Mouse (Mus musculus) frontal cortex, adult 2 months (tissue): ENCODE measurements around the gene Secisbp2. TPM values are rescaled to one million over a fixed set of nuclear protein-coding genes. Genes with fewer than 3 reads are reported as not detected.
A peak's percentile ranks its signal among the peaks of the same experiment; 100 is the strongest.
"Not testable (repeated sequence)": the region's sequence is repeated elsewhere in the genome, so short reads cannot be mapped to it uniquely, and the experiment has no call there.

Experiments
- DNase-seq, 2 experiments: peaks; one replicate each; pipeline ENCODE4 v3.0.0; 2022; ENCODE audit warnings: low spot score in 1 of 2; ENCODE audit errors: extremely low spot score in 1 of 2
- polyA plus RNA-seq: library from polyadenylated mRNA; depleted of rRNA; stranded (reverse); fragments of >200 nt; gene quantifications from 2 replicates; pipeline ENCODE4 v1.2.3, GENCODE M21; 2012

Gene Secisbp2
- polyA plus RNA-seq, 1 experiment: 24.2 TPM

DNA sequence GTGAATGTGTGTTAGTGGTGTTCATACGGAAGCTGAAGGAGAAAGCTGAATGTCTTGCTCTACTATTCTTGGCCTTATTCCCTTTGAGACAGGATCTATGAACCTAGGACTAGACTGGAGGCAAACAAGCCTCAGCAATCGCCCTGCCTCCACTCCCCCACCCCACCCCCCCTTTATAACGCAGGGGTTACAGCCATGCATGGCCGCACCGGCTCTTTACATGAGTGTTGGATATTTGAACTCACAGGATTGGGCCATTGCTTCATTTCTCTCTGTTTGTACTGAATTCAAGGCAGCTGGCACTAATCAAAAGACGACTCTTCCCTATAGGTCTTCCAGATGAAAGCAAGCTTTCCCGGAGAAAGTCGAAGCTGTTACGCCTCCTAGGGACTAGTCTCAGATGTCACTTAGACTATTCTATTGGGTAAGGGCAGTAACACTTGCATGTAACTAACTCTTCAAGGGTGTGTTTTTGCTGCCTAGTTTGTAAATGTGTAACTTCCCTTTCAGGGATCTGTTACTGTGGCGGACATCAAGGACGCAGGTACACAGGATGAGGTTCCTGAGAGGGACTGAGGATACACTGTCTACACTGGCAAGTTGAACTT lies 9.2 kb upstream of the Secisbp2 start:
- no peak for DNase-seq

DNA sequence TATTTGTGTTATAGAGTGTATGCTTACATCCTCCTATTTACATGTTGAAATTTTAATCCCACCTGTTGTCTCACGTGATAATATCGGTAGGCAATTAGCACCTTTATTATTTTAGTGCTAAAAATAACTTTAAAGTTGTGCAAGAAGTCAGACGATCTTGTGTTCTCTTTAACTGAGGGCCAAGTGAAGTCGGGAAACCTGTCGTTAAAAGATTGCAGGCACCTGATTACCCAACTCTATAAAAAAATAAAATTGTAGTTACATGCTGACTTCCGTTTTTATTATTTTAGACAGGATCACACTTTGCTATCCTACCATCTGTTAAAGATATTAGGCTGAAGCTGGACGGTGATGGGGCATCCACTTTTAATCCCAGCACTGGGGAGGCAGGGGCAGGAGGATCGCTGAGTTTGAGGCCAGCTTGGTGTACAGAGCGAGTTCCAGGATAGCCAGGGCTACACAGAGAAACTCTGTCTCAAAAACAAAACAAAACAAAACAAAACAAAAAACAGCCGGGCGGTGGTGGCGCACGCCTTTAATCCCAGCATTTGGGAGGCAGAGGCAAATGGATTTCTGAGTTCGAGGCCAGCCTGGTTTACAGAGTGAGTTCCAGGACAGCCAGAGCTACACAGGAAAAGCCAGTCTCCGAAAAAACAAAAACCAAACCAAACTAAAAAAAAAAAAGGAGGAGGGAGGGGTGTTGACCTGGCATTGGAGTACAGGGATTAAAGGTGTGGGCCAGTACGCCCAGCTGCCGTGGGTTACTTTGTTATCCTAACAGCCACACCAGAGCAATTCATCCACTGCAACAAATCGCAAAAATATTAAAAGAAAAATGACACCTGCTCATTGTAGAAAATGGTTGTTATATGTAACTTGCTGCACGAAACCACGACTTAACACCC lies 7.3 kb upstream of the Secisbp2 start:
- DNase-seq: no peak

DNA sequence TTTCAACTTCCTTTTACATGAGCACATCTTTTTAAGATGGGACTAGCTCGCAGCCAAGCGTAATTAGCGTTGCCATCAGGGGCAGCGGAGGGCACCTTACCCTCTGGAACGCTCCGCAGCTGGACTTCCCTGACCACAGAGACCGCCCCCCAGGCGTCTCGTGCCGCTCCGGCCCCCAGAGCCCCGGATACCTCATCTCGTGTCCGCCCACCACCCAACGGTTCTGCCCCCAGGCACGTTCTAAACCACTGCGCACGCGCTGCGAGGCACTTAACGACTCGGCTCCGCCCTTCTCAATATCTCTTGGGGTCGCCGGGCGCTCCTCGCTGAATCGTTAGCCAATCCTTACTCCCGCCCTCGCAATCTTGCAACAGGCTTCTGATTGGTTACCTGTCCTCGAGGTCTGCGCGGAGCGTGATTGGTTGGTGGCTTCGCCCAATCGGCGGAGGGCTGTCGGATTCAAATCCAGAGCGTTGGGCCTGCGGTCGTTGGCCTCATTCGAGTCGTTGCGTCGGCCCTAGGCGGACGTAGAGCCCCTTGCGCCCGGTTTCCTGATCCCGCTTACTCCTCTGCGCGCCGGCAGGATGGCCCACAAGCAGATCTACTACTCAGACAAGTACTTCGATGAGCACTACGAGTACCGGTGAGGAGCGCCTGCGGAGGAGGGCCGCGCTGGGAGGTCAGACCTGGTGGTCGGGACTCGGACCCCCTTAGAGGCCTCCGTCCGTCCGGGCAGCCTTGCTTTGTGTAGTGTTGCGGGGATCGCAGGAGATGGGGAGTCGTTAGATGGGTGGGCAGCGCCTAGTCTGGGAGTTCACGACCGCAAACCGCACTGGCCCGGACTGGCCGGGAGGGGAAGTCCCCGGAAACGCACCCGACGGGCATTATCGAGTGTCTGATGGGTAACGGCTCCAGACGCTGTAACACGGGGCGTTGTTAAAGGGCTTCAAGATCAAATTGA lies 6.4 kb upstream of the Secisbp2 start, which contains the start of gene Cks2:
Gene Cks2, plus strand, starts transcription at position 404 of the 961 bp plus-strand sequence.
- peak; percentile 98 to 99 for DNase-seq

DNA sequence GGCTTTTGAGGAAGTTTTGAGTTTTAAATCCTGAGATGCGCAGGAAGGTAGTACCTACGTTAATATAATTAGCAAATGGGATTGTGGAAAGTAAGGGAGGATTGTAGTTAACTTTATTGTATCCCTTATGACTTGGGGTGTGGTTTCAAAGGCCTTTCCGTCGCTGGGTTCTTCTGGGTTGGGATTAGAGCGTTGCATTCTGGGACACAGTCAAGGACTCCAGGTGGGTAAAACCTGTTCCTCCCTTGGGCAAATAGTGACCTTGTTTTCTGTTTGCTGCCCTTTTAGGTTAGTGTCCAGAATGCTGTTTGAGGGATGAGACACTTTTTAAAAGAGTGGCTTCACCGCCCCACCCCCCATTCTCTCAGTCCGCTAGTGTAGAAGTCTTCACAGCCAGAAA lies 5.6 kb upstream of the Secisbp2 start:
- no peak for DNase-seq

DNA sequence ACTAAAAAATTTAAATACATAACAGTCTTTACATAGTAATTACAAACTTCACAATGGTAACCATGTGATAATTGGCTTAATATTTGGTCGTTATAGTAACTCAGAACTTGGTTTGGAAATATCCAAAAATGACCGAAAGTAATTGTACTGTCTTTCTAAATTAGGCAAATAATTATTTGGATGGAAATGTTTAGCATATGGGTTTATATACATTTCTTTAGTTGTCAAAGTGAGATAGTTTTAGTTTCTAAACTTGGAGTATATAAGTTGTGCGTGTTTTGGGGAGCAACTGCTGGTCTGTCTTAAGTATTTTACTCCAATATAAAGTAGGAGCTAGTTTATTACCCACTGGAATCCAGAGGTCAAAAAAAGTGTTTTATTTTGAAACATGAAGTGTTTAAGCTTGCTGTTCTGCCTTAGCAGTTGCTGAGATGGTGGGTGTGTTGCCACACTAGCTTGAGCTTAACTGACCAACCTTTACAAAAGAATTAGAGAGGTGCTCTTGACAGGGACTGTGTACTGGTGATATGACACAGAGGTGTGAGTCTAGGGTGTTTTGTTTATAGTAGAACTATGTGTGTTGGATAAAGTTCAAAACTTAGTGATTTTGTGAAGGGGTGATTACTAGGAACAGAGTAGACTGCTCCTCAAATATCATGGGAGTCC lies 5.0 kb upstream of the Secisbp2 start:
- no peak for DNase-seq

DNA sequence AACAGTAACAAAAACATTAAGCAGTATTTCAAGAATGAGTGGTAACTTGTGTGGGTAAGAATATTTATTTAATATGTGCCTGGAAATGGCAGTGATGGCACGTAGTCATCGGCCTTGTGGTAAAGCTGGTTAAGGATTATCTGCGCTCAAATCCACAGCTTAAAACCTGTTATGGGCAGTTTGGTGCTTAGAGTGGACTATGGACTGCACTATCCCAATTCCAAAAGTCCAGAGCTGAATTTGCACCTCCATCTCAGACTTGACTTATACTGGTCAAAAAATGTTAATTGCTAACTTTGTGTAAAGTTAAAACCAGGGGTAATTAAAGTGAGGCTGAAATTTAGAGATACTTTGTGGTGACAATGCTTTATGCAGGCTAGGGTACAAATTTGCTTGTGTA lies 3.7 kb upstream of the Secisbp2 start:
- DNase-seq: no peak

DNA sequence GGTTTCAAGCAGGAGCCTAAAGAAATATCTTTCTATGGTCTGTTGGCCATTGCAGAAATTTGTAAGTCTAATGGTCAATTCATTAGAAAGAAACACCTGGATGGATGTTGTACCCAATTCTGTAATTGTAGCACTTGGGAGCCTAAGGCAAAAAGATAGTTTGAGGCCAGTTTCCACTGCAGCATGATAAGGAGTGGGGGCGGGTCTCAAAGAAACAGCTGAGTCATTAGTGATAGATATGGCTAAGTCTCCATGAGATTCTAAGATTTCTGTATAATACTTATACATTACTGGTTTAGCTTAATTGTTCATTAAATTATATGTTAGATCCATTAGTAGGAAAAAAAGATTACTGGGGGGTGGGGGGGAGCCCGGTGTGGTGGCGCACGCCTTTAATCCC lies 3.3 kb upstream of the Secisbp2 start:
- no peak for DNase-seq

DNA sequence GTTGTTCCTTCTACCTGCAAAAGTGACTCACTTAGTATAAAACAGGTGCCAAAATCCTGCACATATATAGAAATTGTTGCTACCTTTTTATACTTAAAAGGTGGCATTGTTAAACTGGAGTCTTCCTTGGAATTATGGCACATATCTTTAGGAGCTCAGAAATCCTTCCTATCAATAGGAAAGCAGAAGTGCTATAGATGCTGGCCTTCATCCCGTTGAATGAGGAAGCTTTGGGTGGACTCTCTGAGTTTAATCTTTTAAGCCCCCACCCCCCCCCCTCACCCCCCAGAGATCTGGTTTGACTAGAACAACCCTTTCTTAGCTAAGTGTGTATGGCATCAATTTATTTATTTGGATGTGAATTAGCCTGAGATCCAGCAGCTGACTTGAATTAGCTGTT lies 1.8 kb upstream of the Secisbp2 start:
- no peak for DNase-seq

DNA sequence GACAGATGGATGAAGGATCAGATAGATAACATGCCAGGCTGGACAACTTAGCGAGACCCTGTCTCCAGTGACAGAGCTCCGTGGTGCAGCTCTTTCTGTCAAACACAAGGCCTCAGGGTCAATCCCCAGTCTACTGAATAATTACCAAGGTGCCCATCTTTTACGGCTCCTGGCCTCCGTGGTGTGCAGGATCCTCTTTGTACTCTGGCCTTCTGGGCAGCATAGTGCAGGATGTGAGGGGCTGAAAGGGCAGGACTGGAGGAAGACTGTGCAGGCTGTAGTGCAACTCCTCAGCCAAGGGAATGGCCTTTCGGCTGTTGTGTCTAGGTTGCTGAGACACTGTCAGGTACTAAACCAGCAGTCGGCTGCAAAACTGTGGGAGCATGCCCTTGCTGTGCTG lies 1.7 kb downstream of the Secisbp2 start:
- no peak for DNase-seq

DNA sequence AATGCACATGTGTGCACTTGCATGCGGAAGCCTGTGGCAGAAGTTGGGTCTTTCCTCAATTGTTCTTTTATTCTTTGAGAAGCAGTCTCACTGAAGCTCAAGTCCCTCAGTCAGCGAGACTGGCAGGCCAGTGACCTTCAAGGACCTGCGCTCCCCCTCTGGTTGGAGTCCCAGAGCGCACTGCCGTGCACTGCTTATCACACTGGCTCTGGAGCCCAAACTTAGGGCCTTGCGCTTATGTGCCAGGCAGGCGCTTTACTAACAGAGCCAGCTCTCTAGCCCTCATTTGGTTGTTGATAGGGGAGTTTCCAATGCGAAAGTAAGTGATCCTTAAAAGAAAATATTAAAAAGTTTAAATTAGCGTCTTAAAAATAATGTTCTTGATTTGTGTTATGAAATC lies 2.5 kb downstream of the Secisbp2 start:
- DNase-seq: no peak

DNA sequence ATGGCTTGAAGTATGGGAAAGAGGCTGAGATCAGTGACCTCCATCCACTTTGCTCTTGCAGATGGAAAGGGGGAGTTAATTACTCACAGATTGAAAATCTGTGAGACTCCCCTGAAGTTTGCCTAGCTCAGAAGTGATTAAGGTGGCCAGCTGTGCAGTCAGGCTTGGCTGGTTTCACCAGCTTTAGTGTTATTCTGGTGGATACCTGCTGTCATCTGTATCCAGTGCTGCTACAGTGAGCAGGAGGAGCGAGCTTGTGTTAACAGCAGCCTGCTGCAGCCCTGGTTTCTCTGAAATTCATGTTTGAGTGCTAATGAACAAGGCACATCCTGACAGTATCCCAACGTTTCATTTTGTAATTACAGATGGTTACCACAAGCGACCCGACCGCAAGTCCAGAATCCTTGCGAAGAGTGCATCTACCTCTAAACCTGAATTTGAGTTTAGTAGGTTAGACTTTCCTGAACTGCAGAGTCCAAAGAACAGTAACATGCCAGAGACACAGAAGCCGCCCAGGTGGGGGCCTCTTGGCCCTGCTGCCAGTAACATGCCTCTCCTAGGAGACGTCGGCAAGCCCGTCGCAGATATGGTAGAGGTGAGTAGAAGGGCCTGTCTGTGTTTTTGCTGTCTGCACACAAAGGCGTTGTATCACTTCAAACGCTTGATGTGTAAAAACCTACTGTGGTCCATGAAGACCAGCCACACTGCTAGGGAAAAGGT lies 5.2 kb downstream of the Secisbp2 start:
- DNase-seq: no peak

DNA sequence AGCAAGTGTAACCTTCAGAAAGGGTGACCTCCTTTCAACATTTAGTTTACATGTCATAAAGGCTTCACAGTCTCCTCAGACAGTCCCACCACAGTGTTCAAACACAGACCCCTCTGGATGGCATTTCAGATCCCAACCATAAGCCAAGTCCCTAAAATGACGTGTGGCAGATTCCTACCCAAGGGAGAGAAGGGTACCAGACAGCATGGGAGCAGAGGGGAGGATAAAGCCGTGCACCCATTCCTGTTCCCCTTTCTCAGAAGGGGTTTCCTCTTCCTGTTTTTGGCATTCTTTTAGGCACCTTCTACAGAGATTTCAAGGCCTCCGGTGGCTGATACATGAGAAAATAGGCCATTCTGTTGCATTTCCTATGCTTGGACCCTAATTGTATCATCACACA lies 6.6 kb downstream of the Secisbp2 start:
- no peak for DNase-seq

DNA sequence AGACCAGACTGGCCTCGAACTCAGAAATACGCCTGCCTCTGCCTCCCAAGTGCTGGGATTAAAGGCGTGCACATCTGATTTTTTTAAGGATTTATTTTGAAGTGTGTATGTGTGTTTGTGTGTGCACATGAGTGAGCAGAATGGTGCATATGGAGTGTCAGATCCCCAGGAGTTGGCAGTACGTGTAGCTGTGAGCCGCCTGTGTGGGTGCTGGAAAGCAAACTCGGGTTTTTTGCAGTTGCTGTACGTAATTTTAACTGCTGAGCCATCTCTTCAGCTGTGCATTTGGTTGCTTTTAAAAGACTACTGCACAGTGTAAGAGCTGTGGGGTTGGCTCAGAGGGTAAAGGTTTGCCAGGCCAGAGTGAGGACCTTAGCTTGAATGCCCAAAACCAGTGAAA lies 8.1 kb downstream of the Secisbp2 start:
- no peak for DNase-seq

DNA sequence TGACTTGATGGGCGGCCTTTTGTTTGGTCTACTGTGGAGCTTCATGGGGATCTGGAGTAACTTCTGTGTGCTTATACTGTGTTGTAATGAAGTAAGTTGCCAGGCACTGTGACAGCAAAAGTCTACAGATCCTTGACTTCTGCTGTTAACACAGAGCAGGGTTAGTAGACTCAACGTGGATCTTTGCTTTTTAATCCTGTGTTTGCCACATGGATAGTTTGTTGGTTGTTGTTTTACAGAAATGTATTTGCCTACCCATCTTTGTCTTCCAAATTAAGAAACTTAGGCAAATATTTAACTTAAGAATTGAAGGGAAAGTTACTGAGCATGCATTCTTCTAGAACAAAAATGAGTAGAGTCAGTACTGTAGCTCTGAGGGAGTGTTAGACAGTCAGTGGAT lies 12.1 kb downstream of the Secisbp2 start:
- DNase-seq: no peak

DNA sequence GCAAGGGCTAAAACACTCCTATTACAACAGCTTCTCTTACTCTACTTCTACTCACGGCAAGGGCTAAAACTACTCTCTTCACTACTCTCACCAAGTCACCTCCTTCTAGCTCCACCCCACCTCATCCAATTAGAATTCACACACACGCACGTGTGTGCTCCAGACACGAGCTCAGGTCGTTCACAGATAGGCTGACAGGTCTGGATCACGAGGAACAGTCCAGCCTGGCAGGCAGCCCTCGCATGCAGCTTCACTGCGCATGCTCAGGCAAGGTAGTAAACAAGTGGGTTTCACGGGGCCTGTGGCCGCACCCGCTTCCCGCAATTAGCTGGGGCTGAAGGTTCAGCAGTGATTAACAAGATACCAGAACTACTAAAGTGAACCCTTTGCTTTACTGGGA lies 16.7 kb downstream of the Secisbp2 start:
- DNase-seq: not testable (repeated sequence)

DNA sequence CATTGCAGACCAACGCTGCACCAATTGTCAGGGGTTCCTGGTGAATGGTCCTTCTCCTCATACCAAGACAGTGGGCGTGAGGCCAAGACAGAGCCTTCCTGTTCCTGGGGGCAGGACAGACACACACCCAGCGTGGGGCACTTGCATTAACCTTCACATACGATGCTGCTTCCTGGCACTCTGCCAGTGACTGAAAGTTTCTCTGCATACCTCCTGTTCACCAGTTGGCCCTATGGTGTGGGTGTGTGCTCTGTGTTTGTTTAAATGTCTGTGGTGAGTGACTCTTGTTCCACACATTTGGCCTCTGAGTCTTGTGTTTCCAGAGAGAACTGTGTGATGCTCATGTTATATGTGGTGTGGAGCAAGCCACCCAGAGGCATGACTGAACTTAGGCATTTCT lies 25.1 kb downstream of the Secisbp2 start:
- no peak for DNase-seq

DNA sequence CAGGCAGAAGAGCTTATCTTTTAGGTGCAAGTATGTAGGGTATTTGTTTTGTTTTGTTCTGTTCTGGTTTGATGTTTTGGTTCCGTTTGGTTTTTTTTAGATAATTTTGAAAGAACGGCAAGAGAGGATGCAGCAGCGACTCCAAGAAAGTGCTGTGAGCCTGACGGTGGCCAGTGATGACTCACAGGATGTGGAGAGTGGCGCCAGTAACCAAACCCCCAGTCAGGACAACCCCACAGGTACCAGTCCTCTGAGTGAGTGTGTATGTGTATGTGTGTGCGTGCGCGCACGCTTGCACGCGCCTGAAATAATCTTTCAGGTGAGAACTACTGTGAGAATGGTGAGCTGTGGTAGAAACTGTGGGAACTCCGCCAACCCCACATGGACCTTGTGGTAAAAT lies 25.5 kb downstream of the Secisbp2 start:
- no peak for DNase-seq

DNA sequence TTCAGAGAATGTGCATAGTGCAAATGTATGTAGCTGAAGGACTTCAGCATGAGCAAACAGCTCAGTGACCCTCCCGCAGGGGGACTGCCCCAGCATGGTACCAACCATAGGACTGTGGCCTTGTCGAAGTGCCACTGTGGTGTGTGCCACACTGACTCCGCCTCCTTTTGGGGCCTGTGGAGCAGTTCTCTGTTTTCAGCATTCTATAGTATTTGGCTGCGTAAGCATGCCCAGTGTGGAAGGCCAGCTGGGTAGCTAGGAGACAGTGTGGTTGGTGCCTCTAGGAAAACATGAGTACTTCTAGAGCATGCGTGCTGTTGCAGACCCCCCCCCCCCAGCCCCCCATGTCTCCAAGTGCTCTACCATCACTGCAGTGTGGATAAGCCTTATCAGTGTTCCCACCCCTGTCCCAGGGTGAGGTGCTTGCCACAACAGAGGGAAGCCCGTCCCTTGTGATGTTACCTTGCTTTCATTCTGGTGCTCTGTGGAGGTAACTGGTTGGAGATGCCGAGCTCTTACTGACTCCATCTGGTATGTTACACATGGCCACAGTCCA lies 26.2 kb downstream of the Secisbp2 start:
- DNase-seq: no peak

DNA sequence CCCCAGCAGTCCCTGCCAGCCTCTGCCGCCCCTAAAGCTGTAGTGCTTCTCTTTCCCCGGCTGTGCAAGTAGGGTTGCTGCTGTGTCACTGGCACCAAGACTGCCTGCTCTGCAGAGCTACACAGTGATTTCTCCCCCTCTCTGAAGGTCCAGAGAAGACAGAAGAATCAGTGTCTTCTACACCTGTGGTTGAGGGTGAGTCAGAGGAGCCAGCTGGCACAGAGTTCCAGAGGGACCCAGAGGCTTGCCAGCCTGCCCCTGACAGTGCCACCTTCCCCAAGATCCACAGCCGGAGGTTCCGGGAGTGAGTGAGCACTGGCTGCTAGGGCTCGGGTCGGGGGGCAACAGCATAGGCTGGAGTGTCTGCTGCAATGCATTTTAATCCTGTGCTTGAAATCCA lies 27.2 kb downstream of the Secisbp2 start:
- DNase-seq: no peak

DNA sequence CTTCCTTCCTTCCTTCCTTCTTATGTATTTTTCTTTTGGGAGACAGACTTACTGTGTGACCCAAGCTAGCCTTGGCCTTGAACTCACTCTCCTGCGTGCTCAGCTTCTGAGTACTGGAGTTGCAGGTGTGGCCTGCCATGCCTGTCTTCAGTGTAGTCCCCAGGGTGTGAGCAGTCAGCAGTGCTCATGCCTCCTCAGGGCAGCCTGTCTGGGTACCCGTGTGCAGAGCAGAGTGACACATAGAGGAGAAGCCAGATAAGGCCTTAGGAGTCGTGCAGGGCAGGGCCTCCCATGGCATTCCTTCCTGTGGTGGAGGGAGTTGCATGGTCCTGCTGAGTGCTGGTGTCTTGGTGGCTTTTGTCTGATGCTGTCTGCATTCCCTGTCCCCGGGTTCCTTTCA lies 27.8 kb downstream of the Secisbp2 start:
- no peak for DNase-seq
